ENCODE assay signal across 8 mouse cellular contexts in the genomic region with DNA sequence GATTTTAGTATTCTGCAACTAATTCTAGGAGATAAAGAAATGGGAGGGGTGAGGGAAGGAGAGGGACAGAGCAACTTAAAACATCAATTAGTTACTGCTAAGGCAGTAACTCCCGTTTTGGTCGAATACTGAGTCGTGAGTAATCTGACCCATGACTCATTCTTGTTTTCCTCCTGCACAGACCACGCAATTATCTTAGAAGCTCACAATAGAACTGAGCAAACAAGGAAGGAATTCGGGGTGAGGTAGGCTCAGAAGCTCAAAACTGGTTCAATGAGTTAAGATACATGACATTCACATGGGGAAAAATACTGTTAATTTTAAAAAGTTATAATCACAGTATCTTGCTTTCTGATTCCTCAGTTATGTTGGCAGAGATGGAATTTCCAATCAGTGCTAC. TPM values are rescaled to one million over a fixed set of nuclear protein-coding genes. Genes with fewer than 3 reads are reported as not detected.
DNase-seq lines count a peak whose midpoint lies in the region; ATAC-seq and TF ChIP-seq lines count a peak whose summit lies in the region.

No protein-coding gene starts in this region.

- no peak overlapping the region for H3K9ac ChIP-seq in embryonic facial prominence, embryonic 11.5 days (replicated peaks; ENCODE audit: low read length)
- H3K9ac ChIP-seq in intestine, embryonic 15.5 days: no peak overlapping the region
- no peak overlapping the region for H3K9ac ChIP-seq in stomach, postnatal 0 days (ENCODE audit: low read length)

- no peak for ATAC-seq in embryonic facial prominence, embryonic 11.5 days (replicated peaks; ENCODE audit: insufficient number of reproducible peaks, low FRiP score, low TSS enrichment, low read depth)
- peak; percentile 82 for ATAC-seq in intestine, embryonic 15.5 days
- peak; percentile 95 for ATAC-seq in stomach, postnatal 0 days (ENCODE audit: low FRiP score, low TSS enrichment)

- TF ChIP-seq CTCF in spleen, adult 2 months (IDR thresholded peaks at IDR 0.05; ENCODE audit: extremely low read depth, insufficient read depth, insufficient read length, insufficient replicate concordance): no peak
- no peak for TF ChIP-seq CTCF in stomach, postnatal 0 days (IDR thresholded peaks at IDR 0.05; ENCODE audit: low read depth)

- H3K27ac ChIP-seq in embryonic facial prominence, embryonic 11.5 days (replicated peaks; ENCODE audit: low read depth, low read length): no peak overlapping the region
- H3K27ac ChIP-seq in embryonic facial prominence, embryonic 10.5 days (replicated peaks): no peak overlapping the region
- no peak overlapping the region for H3K27ac ChIP-seq in spleen, adult 2 months (ENCODE audit: insufficient read depth, low read length)
- H3K27ac ChIP-seq in intestine, embryonic 15.5 days: no peak overlapping the region
- H3K27ac ChIP-seq in stomach, postnatal 0 days (replicated peaks): peak overlapping the region; percentile 74

- H3K36me3 ChIP-seq in embryonic facial prominence, embryonic 11.5 days (replicated peaks; ENCODE audit: control insufficient read depth, insufficient read depth, low read depth, low read length): no peaks in the 10 kb centered on the region
- H3K36me3 ChIP-seq in embryonic facial prominence, embryonic 10.5 days (replicated peaks): no peaks in the 10 kb centered on the region
- no peaks in the 10 kb centered on the region for H3K36me3 ChIP-seq in spleen, adult 2 months (ENCODE audit: control insufficient read depth, insufficient read depth, low read length)
- no peaks in the 10 kb centered on the region for H3K36me3 ChIP-seq in intestine, embryonic 15.5 days
- no peaks in the 10 kb centered on the region for H3K36me3 ChIP-seq in stomach, postnatal 0 days (ENCODE audit: control insufficient read depth, insufficient read depth, low read length)

- no peaks in the 10 kb centered on the region for H3K4me1 ChIP-seq in embryonic facial prominence, embryonic 11.5 days (ENCODE audit: control insufficient read depth, insufficient read depth, low read length)
- H3K4me1 ChIP-seq in embryonic facial prominence, embryonic 10.5 days: peaks cover 10% of the 10 kb centered on the region; the same call in 1 of the 2 replicates
- H3K4me1 ChIP-seq in spleen, adult 2 months (ENCODE audit: control insufficient read depth, insufficient read depth, insufficient read length): peaks cover 2% of the 10 kb centered on the region; the same call in 1 of the 2 replicates
- H3K4me1 ChIP-seq in intestine, embryonic 15.5 days (replicated peaks): 0 out of 2 replicates have a peak, but pooled peaks cover 3% of the 10 kb centered on the region
- no peaks in the 10 kb centered on the region for H3K4me1 ChIP-seq in stomach, postnatal 0 days (replicated peaks; ENCODE audit: control insufficient read depth, insufficient read depth)

- TF ChIP-seq EP300 in stomach, postnatal 0 days (optimal IDR thresholded peaks at IDR 0.05): no peak

- peak; percentile 9 for DNase-seq in embryonic facial prominence, embryonic 11.5 days (ENCODE audit: low spot score)
- no peak for DNase-seq in embryonic facial prominence, embryonic 10.5 days (ENCODE audit: low spot score)
- no peak for DNase-seq in spleen, adult 2 months (ENCODE audit: low read depth in 1 of 2, low spot score in 2 of 2)
- DNase-seq in spleen, postnatal 10 days (ENCODE audit: low spot score in 2 of 2): no peak
- DNase-seq in stomach, postnatal 0 days (ENCODE audit: low spot score): peak; percentile 18
- no peak for DNase-seq in left cerebral cortex, adult 9 months (ENCODE audit: low spot score in 2 of 2)
- no peak for DNase-seq in layer of hippocampus, adult 11-12 months (ENCODE audit: low spot score)

- H3K9me3 ChIP-seq in embryonic facial prominence, embryonic 11.5 days (replicated peaks; ENCODE audit: control insufficient read depth, low read length): no peaks in the 10 kb centered on the region
- no peaks in the 10 kb centered on the region for H3K9me3 ChIP-seq in embryonic facial prominence, embryonic 10.5 days
- H3K9me3 ChIP-seq in intestine, embryonic 15.5 days: no peaks in the 10 kb centered on the region
- H3K9me3 ChIP-seq in stomach, postnatal 0 days (ENCODE audit: control insufficient read depth, low read length): no peaks in the 10 kb centered on the region

- TF ChIP-seq POLR2A in spleen, adult 2 months (IDR thresholded peaks at IDR 0.05; ENCODE audit: low read depth, low read length): no peak

- 23% methylated on average over 5 of the region's 5 CpGs for WGBS in embryonic facial prominence, embryonic 11.5 days
- WGBS in embryonic facial prominence, embryonic 10.5 days: 31% methylated on average over 5 of the region's 5 CpGs
- WGBS in spleen, adult 2 months: 16% methylated on average over 5 of the region's 5 CpGs
- 20% methylated on average over 5 of the region's 5 CpGs for WGBS in intestine, embryonic 15.5 days
- 16% methylated on average over 5 of the region's 5 CpGs for WGBS in stomach, postnatal 0 days

- no peak overlapping the region for H3K4me2 ChIP-seq in embryonic facial prominence, embryonic 11.5 days (ENCODE audit: low read depth, low read length)
- H3K4me2 ChIP-seq in intestine, embryonic 15.5 days (replicated peaks): no peak overlapping the region
- peak overlapping the region; percentile 59 for H3K4me2 ChIP-seq in stomach, postnatal 0 days (replicated peaks; ENCODE audit: low read depth)

- H3K4me3 ChIP-seq in embryonic facial prominence, embryonic 11.5 days (ENCODE audit: low read depth, low read length): no peak overlapping the region
- H3K4me3 ChIP-seq in embryonic facial prominence, embryonic 10.5 days: no peak overlapping the region
- 0 out of 2 replicates have a peak overlapping the region, but pooled peaks have one; percentile 15 for H3K4me3 ChIP-seq in spleen, adult 2 months (ENCODE audit: extremely low read depth, insufficient read depth, insufficient read length)
- H3K4me3 ChIP-seq in intestine, embryonic 15.5 days (replicated peaks): no peak overlapping the region
- H3K4me3 ChIP-seq in stomach, postnatal 0 days (ENCODE audit: low read depth, low read length): peak overlapping the region; percentile 8; the same call in 1 of the 2 replicates

- H3K27me3 ChIP-seq in embryonic facial prominence, embryonic 11.5 days (ENCODE audit: control insufficient read depth, insufficient read depth, low read length): no peaks in the 10 kb centered on the region
- no peaks in the 10 kb centered on the region for H3K27me3 ChIP-seq in embryonic facial prominence, embryonic 10.5 days (replicated peaks; ENCODE audit: low read depth, poor library complexity, severe bottlenecking)
- H3K27me3 ChIP-seq in spleen, adult 2 months (ENCODE audit: control insufficient read depth, insufficient read depth, low read length): no peaks in the 10 kb centered on the region
- no peaks in the 10 kb centered on the region for H3K27me3 ChIP-seq in intestine, embryonic 15.5 days (replicated peaks)
- no peaks in the 10 kb centered on the region for H3K27me3 ChIP-seq in stomach, postnatal 0 days (ENCODE audit: control insufficient read depth, insufficient read depth, low read length)

RNA-seq across cellular contexts. Expression of a gene that starts 1.3 kb away (rescaled TPM):
- 0.90 and 0.98 TPM in 2 replicates for polyA plus RNA-seq in embryonic facial prominence, embryonic 11.5 days (2014; fragmentation: Nextera tagmentation; extraction: Ambion mirVana)
- polyA plus RNA-seq in embryonic facial prominence, embryonic 10.5 days (2016; fragmentation: Nextera tagmentation; extraction: Ambion mirVana): 0.93 and 1.3 TPM in 2 replicates
- 1.0 and 1.3 TPM in 2 replicates for polyA plus RNA-seq in spleen, adult 2 months (2012; rRNA removed)
- 1.2 TPM in 2 replicates for polyA plus RNA-seq in intestine, embryonic 15.5 days (2015; fragmentation: Nextera tagmentation; extraction: Ambion mirVana)
- polyA plus RNA-seq in stomach, postnatal 0 days (2015; fragmentation: Nextera tagmentation; extraction: Ambion mirVana): 3.4 and 3.6 TPM in 2 replicates

Comparison
In these comparisons a context has a peak if more than half of its experiments do, and no peak if none do; other contexts are left out.
1. DNase-seq: peak in embryonic facial prominence, embryonic 11.5 days (single experiment) and stomach, postnatal 0 days (single experiment); none in embryonic facial prominence, embryonic 10.5 days (single experiment), spleen, adult 2 months (0 of 2), spleen, postnatal 10 days (0 of 2), left cerebral cortex, adult 9 months (0 of 2) and layer of hippocampus, adult 11-12 months (single experiment).
2. H3K4me3 ChIP-seq: peak in spleen, adult 2 months (single experiment) and stomach, postnatal 0 days (single experiment); none in embryonic facial prominence, embryonic 11.5 days (single experiment), embryonic facial prominence, embryonic 10.5 days (single experiment) and intestine, embryonic 15.5 days (single experiment).